Mouse (Mus musculus) erythroblast, embryonic 14.5 days (primary cell): ENCODE measurements around the gene Gm42417.

Experiments
- GATA1 ChIP-seq: IDR thresholded peaks from 2 replicates; pipeline ENCODE4 v1.6.1; 2012; ENCODE audit warnings: low read length, inconsistent platforms, mixed read lengths
- TAL1 ChIP-seq: IDR thresholded peaks from 3 replicates; pipeline ENCODE4 v1.6.1; 2012; ENCODE audit warnings: low read length, inconsistent platforms, mixed read lengths

DNA sequence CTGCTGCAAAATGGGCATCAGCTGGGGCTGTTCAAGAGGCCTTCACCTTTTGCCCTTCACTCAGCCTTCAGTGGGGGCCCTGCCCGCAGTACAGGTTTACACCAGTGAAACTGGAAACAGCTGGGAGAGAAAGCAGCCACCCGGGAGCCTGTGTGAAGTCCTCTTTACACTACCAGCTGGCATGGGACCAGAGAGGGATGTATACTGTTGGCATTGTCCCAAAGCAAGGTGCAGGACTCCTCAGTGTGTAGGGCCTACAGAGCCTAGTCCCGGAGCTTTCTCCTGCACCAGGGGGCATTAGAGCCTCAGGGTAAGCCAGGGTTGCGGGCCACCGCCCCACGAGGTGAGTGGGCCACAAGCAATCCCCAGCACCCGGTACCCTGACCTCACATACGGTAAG is 8.7 kb downstream of the Gm42417 start:
- TF ChIP-seq TAL1 (no peak), GATA1 (no peak)
